Mouse (Mus musculus) G1E (cell line): ENCODE measurements at regions not wholly inside any gene's neighbourhood (a gene's known extent, or its start where the extent isn't known, plus 50 kb on each side); places are given as distances from the start of the nearest gene placed in this dataset.

Source experiments
- ATAC-seq: 2 replicates; pipeline ENCODE4 v1.8.0; 2016; ENCODE audit warnings: mild to moderate bottlenecking; ENCODE audit not compliant: insufficient number of reproducible peaks, poor library complexity, low FRiP score, severe bottlenecking; ENCODE audit errors: extremely low read depth
- DNase-seq: peaks from one replicate; pipeline ENCODE4 v3.0.0; 2012; ENCODE audit warnings: low spot score
- H3K27me3 ChIP-seq: 2 replicates; pipeline ENCODE4 v1.6.1; 2012; ENCODE audit warnings: mild to moderate bottlenecking, low read length, inconsistent platforms; ENCODE audit not compliant: insufficient read depth
- H3K36me3 ChIP-seq: replicated peaks from 2 replicates; pipeline ENCODE3; 2012; ENCODE audit warnings: mild to moderate bottlenecking, inconsistent platforms
- H3K4me1 ChIP-seq: 2 replicates; pipeline ENCODE4 v1.6.1; 2012; ENCODE audit warnings: low read depth, low read length, inconsistent platforms, mixed read lengths; ENCODE audit not compliant: insufficient read depth
- H3K4me3 ChIP-seq: 2 replicates; pipeline ENCODE4 v1.5.1; 2012; ENCODE audit warnings: low read depth, mild to moderate bottlenecking, inconsistent platforms, low read length, moderate library complexity, mixed read lengths
- H3K9me3 ChIP-seq: replicated peaks from 2 replicates; pipeline ENCODE4 v1.6.1; 2012; ENCODE audit warnings: inconsistent platforms
- CTCF ChIP-seq: IDR thresholded peaks from 2 replicates; pipeline ENCODE4 v1.5.1; 2012; ENCODE audit warnings: low read depth, low read length, inconsistent platforms, mixed read lengths
- GATA1 ChIP-seq: IDR thresholded peaks from 2 replicates; pipeline ENCODE4 v1.6.1; 2012; ENCODE audit warnings: borderline replicate concordance, low read length, inconsistent platforms, mixed read lengths
- GATA2 ChIP-seq: IDR thresholded peaks from 2 replicates; pipeline ENCODE4 v1.6.1; 2012; ENCODE audit warnings: low read depth, low read length, inconsistent platforms, borderline replicate concordance
- POLR2AphosphoS5 ChIP-seq: IDR thresholded peaks from 2 replicates; pipeline ENCODE4 v1.6.1; 2012; ENCODE audit warnings: low read depth, low read length, inconsistent platforms; ENCODE audit not compliant: insufficient replicate concordance
- TAL1 ChIP-seq: conservative IDR thresholded peaks from 2 replicates; pipeline ENCODE4 v1.6.1; 2012; ENCODE audit warnings: low read depth, low read length, inconsistent platforms, mixed read lengths

GRCm38 (mm10) chr2:128427181-128427880 lies 163.7 kb upstream of the Spdye4c start:
- Histone ChIP-seq H3K4me1 (peaks cover 16% of the 10 kb centered on the region; the same call in 1 of the 2 replicates), H3K27me3 (peaks cover 24% of the 10 kb centered on the region), H3K4me3 (no peak overlapping the region), H3K9me3 (no peaks in the 10 kb centered on the region), H3K36me3 (no peaks in the 10 kb centered on the region)
- TF ChIP-seq GATA1 = no peak
- TF ChIP-seq CTCF = no peak
- TF ChIP-seq TAL1 = no peak
- TF ChIP-seq POLR2AphosphoS5 = no peak
- TF ChIP-seq GATA2 = no peak
- ATAC-seq (no peak), DNase-seq (no peak)

- peaks cover 16% of the 10 kb centered on the region; the same call in 1 of the 2 replicates for H3K4me1 ChIP-seq
- peak; percentile 59 for ATAC-seq
- no peak for DNase-seq
Measured at GRCm38 (mm10) chr2:128428154-128428553, 162.9 kb upstream of the Spdye4c start.

GRCm38 (mm10) chr2:128428651-128429633 lies 162.1 kb upstream of the Spdye4c start:
- H3K4me3 ChIP-seq = no peak overlapping the region
- ATAC-seq = no peak
- peaks cover 24% of the 10 kb centered on the region for H3K27me3 ChIP-seq
- H3K36me3 ChIP-seq = no peaks in the 10 kb centered on the region
- no peak for DNase-seq
- no peaks in the 10 kb centered on the region for H3K9me3 ChIP-seq
- peaks cover 16% of the 10 kb centered on the region; the same call in 1 of the 2 replicates for H3K4me1 ChIP-seq
- TF ChIP-seq POLR2AphosphoS5 (no peak), GATA1 (no peak), GATA2 (no peak)

More at GRCm38 (mm10) chr2:128428154-128428553, 162.9 kb upstream of the Spdye4c start:
- TF ChIP-seq GATA1 (no peak), POLR2AphosphoS5 (no peak), GATA2 (no peak), TAL1 (no peak), CTCF (no peak)
- H3K4me3 ChIP-seq = no peak overlapping the region
- no peaks in the 10 kb centered on the region for H3K9me3 ChIP-seq
- H3K36me3 ChIP-seq = no peaks in the 10 kb centered on the region
- H3K27me3 ChIP-seq = peaks cover 24% of the 10 kb centered on the region

- no peak for ATAC-seq
Measured at GRCm38 (mm10) chr2:128429786-128430185, 161.2 kb upstream of the Spdye4c start.

GRCm38 (mm10) chr2:128430776-128431291 lies 160.2 kb upstream of the Spdye4c start:
- no peaks in the 10 kb centered on the region for H3K9me3 ChIP-seq
- no peak overlapping the region for H3K4me3 ChIP-seq
- peaks cover 16% of the 10 kb centered on the region; the same call in 1 of the 2 replicates for H3K4me1 ChIP-seq
- no peak for ATAC-seq
- TF ChIP-seq GATA1 = no peak
- no peak for DNase-seq
- peaks cover 27% of the 10 kb centered on the region for H3K27me3 ChIP-seq
- no peaks in the 10 kb centered on the region for H3K36me3 ChIP-seq

More at GRCm38 (mm10) chr2:128429786-128430185, 161.2 kb upstream of the Spdye4c start:
- Histone ChIP-seq H3K9me3 (no peaks in the 10 kb centered on the region), H3K27me3 (peaks cover 27% of the 10 kb centered on the region), H3K36me3 (no peaks in the 10 kb centered on the region), H3K4me1 (peaks cover 16% of the 10 kb centered on the region; the same call in 1 of the 2 replicates), H3K4me3 (no peak overlapping the region)
- no peak for TF ChIP-seq POLR2AphosphoS5
- no peak for TF ChIP-seq GATA1
- no peak for TF ChIP-seq TAL1
- TF ChIP-seq CTCF = no peak
- no peak for TF ChIP-seq GATA2
- no peak for DNase-seq

- Histone ChIP-seq H3K9me3 (no peaks in the 10 kb centered on the region), H3K4me1 (peaks cover 16% of the 10 kb centered on the region; the same call in 1 of the 2 replicates)
- no peak for ATAC-seq
Measured at GRCm38 (mm10) chr2:128431751-128432150, 159.3 kb upstream of the Spdye4c start.

More at GRCm38 (mm10) chr2:128431751-128432150, 159.3 kb upstream of the Spdye4c start:
- DNase-seq = no peak
- Histone ChIP-seq H3K36me3 (no peaks in the 10 kb centered on the region), H3K27me3 (peaks cover 24% of the 10 kb centered on the region), H3K4me3 (no peak overlapping the region)
- TF ChIP-seq TAL1 (no peak), POLR2AphosphoS5 (no peak), GATA1 (no peak), GATA2 (no peak), CTCF (no peak)
